Mouse (Mus musculus) heart, embryonic 12.5 days (tissue): Measurements from ENCODE around the gene Mpdu1. TPM values are rescaled to one million over a fixed set of nuclear protein-coding genes. Genes with fewer than 3 reads are reported as not detected.

ENCODE experiments used
- ATAC-seq: fragments of 200-750 bp; cut with Nextera tagmentation; 2 replicates; pipeline ENCODE4 v1.8.0; 2017; ENCODE audit warnings: moderate TSS enrichment, moderate library complexity; ENCODE audit not compliant: insufficient number of reproducible peaks, low FRiP score
- H3K27ac ChIP-seq: fragments of 300-500 bp; sonication (generic); 2 replicates; pipeline ENCODE4 v1.5.1; 2016; ENCODE audit warnings: mild to moderate bottlenecking, moderate library complexity; ENCODE audit not compliant: poor library complexity, severe bottlenecking
- H3K27me3 ChIP-seq: fragments of 300-500 bp; sonication (generic); replicated peaks from 2 replicates; pipeline ENCODE4 v1.6.1; 2016; ENCODE audit warnings: mild to moderate bottlenecking, moderate library complexity
- H3K36me3 ChIP-seq: fragments of 300-500 bp; sonication (generic); 2 replicates; pipeline ENCODE4 v1.6.1; 2016; ENCODE audit warnings: mild to moderate bottlenecking, moderate library complexity
- H3K4me1 ChIP-seq: fragments of 300-500 bp; sonication (generic); replicated peaks from 2 replicates; pipeline ENCODE4 v1.6.1; 2016; ENCODE audit warnings: mild to moderate bottlenecking
- H3K4me2 ChIP-seq: fragments of 300-500 bp; sonication (generic); 2 replicates; pipeline ENCODE4 v1.6.1; 2016; ENCODE audit warnings: mild to moderate bottlenecking, moderate library complexity
- H3K4me3 ChIP-seq: fragments of 300-500 bp; sonication (generic); 2 replicates; pipeline ENCODE4 v1.5.1; 2016; ENCODE audit warnings: mild to moderate bottlenecking
- H3K9ac ChIP-seq: fragments of 300-500 bp; sonication (generic); 2 replicates; pipeline ENCODE4 v1.6.1; 2016; ENCODE audit warnings: mild to moderate bottlenecking, moderate library complexity
- H3K9me3 ChIP-seq: fragments of 300-500 bp; sonication (generic); replicated peaks from 2 replicates; pipeline ENCODE4 v1.6.1; 2016; ENCODE audit warnings: mild to moderate bottlenecking, moderate library complexity
- WGBS: fragments of 180-500 bp; shearing (Covaris S2); methylation state at CpG from one replicate; pipeline ENCODE4 v1.1.7; 2016; 5-methylcytosine and 5-hydroxymethylcytosine counted together
- polyA plus RNA-seq: library from polyadenylated mRNA; unstranded; fragments of >200 nt; fragmentation: Nextera tagmentation; extraction: Ambion mirVana; gene quantifications from 2 replicates; pipeline ENCODE4 v1.2.1, GENCODE M21; 2016

The Mpdu1 gene
- polyA plus RNA-seq, 1 experiment from 2014 or later: 48.6 TPM

DNA sequence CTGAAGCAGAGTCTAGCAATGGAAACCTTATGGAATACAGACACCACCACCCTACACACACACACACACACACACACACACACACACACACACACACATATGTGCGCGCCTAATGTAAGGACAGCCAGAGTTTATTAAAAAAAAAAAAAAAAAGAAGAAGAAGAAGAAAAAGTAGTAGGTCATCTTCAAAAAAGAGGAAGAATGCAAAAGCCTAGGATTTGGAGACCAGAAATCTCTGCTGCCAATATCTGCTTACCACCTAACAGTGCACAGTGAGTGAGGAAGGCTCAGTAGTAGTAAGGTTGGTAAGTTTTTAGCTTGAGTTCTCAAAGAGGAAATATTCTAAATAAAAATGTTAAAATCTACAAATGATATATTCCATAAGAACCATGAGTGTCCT is 16.7 kb upstream of the Mpdu1 start:
- H3K4me2 ChIP-seq: no peak overlapping the region

DNA sequence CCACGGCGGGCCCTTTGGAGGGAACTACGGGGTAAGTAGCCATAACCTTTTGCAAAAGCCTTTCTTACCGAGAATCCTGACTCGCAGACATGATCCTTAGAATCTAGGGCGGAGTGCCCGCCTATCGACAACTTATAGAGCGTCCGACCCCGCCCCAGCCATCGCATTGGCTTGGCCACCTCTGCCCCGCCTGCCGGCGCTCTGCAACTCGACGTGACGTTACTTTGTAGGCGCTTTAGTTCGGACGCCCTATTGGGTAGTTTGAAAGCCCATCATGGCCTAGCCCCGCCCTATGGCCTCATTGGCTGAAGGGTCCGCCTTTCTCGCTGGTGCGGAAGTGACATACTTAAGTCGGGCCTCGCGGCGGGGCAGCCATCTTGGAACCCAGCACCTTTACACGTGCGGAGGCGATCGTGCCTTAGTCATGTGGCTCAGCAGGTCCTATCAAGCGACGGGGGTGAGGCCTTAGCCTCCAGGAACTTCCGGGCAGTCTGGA is 9.8 kb upstream of the Mpdu1 start, which contains the start of gene Eif4a1:
Eif4a1 (minus strand) TSS at position 213 of the 496 bp plus-strand sequence.
- WGBS: under 1% methylated on average over 36 of the region's 36 CpGs
- Histone ChIP-seq H3K4me2 (peak within 1 kb of the TSS; percentile 100), H3K27me3 (no peaks in the 10 kb centered on the region), H3K9ac (peak within 1 kb of the TSS; percentile 100), H3K36me3 (peaks cover 80% of the 10 kb centered on the region), H3K27ac (peak within 1 kb of the TSS; percentile 98), H3K4me3 (peak within 1 kb of the TSS; percentile 98), H3K9me3 (no peaks in the 10 kb centered on the region), H3K4me1 (peaks cover 25% of the 10 kb centered on the region)
- peak; percentile 97 for ATAC-seq

More for the DNA sequence above, 16.7 kb upstream of the Mpdu1 start:
- Histone ChIP-seq H3K9ac (no peak overlapping the region; the same call in 1 of the 2 replicates), H3K4me1 (peaks cover 26% of the 10 kb centered on the region), H3K9me3 (no peaks in the 10 kb centered on the region), H3K27me3 (no peaks in the 10 kb centered on the region), H3K4me3 (no peak overlapping the region), H3K27ac (no peak overlapping the region), H3K36me3 (peaks cover 61% of the 10 kb centered on the region)
- WGBS: 100% methylated on average over 2 of the region's 2 CpGs
- ATAC-seq: no peak

DNA sequence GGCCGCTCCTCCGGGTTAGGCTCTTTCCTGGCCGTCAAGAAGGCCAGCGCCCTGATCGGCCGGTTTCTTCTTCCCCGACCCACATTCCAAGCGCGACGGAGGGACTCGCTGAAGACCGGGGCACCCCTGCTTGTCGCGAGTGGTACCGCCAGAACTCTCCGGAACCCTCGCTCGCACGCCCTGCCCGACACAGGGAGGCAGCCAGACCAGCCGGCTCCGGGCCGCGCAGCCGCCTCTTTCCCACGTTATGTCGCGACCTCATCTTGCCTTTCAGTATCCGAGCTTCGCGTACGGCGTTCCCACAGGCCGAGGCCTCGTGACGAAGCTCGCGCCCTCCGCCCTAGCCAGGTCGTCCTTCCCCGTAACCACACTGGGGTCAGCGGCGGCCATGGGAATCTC is 9.3 kb upstream of the Mpdu1 start:
- peak overlapping the region; percentile 98 for H3K4me3 ChIP-seq
- H3K27ac ChIP-seq: peak overlapping the region; percentile 98
- WGBS: 0% methylated on average over 42 of the region's 43 CpGs
- no peaks in the 10 kb centered on the region for H3K9me3 ChIP-seq
- H3K36me3 ChIP-seq: peaks cover 79% of the 10 kb centered on the region
- H3K9ac ChIP-seq: peak overlapping the region; percentile 100
- peak overlapping the region; percentile 100 for H3K4me2 ChIP-seq
- H3K4me1 ChIP-seq: peaks cover 25% of the 10 kb centered on the region
- no peak for ATAC-seq
- H3K27me3 ChIP-seq: no peaks in the 10 kb centered on the region

DNA sequence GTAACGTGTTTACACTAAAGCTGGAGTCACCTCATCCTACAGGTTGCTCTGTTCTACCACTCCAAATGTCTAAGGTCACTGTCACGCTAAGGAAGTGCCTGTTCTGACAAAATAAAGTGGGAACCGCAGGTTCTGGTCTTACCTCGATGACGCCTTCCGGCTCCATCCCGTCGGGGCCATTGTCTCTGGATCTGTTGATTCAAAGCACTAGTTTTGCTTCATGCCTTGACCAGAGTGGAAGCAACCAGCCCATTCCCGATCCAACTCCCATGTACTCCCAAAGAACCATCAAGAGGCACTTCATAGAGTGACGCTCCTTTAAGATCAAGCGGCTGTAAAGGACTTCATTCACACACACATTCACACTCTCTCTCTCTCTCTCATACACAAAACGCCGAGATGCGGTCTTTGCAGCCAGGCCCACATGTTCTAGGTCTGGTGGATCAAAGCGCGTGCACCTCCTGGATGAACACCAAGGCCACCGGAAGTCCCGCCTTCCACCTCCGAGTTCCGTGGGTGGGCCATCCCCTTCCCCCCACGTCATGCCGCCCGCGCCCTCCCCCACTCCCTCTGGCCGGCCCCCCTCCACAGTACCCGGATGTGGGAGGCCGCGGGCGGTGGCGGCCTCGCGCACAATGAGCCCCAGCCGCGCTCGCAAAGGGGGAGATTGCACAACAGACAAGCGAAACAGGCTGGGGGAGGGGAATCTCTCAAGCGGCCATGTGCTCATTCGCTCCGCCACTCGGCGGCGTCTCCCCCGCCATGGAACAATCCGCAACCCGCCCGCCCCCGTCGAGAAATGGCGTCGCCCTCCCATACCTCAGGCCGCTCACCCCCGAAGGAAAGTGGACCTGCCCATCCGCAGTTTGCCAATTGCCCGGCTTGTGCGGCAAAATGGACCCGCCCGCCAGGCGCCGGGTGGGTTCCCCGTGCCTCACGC is 8.6 kb upstream of the Mpdu1 start:
- Histone ChIP-seq H3K27me3 (no peaks in the 10 kb centered on the region), H3K36me3 (peaks cover 79% of the 10 kb centered on the region), H3K9me3 (no peaks in the 10 kb centered on the region), H3K27ac (peak overlapping the region; percentile 98), H3K4me1 (peaks cover 25% of the 10 kb centered on the region), H3K4me2 (peak overlapping the region; percentile 100), H3K9ac (peak overlapping the region; percentile 100), H3K4me3 (peak overlapping the region; percentile 98)
- ATAC-seq: peak; percentile 85
- 1% methylated on average over 61 of the region's 61 CpGs for WGBS

DNA sequence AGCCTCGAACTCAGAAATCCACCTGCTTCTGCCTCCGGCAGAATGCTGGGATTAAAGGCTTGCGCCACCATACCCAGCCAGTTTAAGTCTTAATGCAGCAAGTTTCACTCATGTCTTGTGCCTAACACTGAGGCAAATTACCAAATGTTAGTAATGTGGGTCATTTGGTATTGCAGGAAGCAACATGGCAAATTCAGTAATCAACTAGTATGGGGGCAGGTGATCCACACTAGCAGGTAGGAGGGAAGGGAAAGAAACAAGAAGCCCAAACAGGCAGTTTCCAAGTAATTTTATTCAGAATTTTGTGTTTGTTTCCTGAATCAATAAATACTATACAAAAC is 4.2 kb upstream of the Mpdu1 start:
- Histone ChIP-seq H3K9me3 (no peaks in the 10 kb centered on the region), H3K4me2 (no peak overlapping the region), H3K9ac (no peak overlapping the region), H3K4me3 (no peak overlapping the region), H3K4me1 (peaks cover 32% of the 10 kb centered on the region), H3K27ac (no peak overlapping the region), H3K36me3 (peaks cover 70% of the 10 kb centered on the region), H3K27me3 (no peaks in the 10 kb centered on the region)
- no peak for ATAC-seq
- WGBS: 85% methylated on average over 3 of the region's 3 CpGs

DNA sequence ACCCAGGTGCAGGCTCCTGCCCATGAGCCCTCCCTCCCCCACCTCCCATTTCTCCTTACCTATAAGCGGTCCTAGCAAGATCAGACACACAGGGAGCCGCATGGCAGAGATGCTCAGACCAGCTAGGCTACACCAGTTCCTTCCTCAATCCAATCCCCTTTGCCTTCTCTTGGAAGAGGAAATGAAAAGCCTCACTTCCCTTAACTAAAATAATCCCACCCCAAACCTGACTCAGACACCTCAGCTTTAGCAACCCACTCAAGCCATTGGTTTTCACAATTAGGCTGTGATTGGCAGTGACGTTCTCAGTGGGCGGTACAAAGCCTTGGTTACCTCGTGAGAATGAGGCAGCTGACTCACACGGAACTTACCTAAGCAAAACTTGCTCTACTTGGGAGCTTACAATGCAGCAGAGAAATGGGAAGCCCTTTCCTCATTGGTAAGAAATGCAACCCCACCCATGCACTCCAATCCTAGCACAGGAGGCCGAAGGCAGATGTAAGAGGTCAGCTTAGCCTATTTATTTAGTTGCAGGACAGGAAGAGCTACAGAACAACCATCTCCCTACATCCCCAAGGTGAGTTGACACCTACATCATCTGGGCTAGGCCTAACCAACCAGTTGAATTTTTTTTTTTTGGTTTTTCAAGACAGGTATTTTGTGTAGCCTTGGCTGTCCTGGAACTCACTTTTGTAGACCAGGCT is 3.7 kb upstream of the Mpdu1 start, which contains the start of gene Cd68:
Cd68 (minus strand) TSS at position 193 of the 704 bp plus-strand sequence.
- peaks cover 37% of the 10 kb centered on the region for H3K4me1 ChIP-seq
- 0 out of 2 replicates have a peak within 1 kb of the TSS, but pooled peaks have one; percentile 7 for H3K27ac ChIP-seq
- 31% methylated on average over 7 of the region's 7 CpGs for WGBS
- H3K9ac ChIP-seq: no peak within 1 kb of the TSS
- no peak within 1 kb of the TSS for H3K4me3 ChIP-seq
- H3K27me3 ChIP-seq: no peaks in the 10 kb centered on the region
- peaks cover 70% of the 10 kb centered on the region for H3K36me3 ChIP-seq
- no peak within 1 kb of the TSS for H3K4me2 ChIP-seq
- H3K9me3 ChIP-seq: no peaks in the 10 kb centered on the region
- no peak for ATAC-seq

DNA sequence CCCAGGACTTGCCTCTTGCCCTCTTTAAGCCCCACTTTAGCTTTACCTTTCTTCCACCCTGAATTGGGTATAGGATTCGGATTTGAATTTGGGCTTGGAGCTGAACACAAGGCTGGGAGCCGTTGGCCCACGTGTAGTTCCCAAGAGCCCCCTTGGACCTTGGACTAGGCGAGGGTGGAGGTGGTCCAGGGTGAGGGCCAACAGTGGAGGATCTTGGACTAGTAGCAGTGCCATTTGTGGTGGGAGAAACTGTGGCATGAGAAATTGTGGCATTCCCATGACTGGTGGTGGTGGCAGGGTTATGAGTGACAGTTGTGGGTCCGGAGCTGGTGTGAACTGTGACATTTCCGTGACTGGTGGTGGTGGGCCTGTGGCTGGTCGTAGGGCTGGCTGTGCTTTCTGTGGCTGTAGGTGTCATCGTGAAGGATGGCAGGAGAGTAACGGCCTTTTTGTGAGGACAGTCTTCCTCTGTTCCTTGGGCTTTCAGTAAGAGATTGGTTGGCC is 3.1 kb upstream of the Mpdu1 start:
- Histone ChIP-seq H3K4me2 (no peak overlapping the region), H3K4me1 (peaks cover 37% of the 10 kb centered on the region), H3K4me3 (no peak overlapping the region), H3K27me3 (no peaks in the 10 kb centered on the region), H3K9me3 (no peaks in the 10 kb centered on the region), H3K27ac (0 out of 2 replicates have a peak overlapping the region, but pooled peaks have one; percentile 7), H3K9ac (no peak overlapping the region), H3K36me3 (peaks cover 65% of the 10 kb centered on the region)
- ATAC-seq: no peak
- 76% methylated on average over 9 of the region's 9 CpGs for WGBS

DNA sequence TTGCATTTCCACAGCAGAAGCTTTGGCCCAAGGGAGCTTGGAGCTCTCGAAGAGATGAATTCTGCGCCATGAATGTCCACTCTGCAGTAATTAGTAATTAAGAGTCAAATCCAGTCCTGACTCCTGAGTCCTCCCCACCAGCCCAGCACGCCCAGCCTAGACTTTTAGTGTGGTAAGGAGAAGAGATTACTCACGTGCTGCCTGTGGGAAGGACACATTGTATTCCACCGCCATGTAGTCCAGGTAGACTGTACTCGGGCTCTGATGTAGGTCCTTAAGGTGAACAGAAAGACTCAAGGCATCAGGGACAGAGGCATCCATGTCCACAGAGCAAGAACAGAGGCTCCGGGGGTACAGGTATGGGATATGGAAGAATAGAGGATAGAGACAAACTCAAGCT is 2.4 kb upstream of the Mpdu1 start:
- Histone ChIP-seq H3K27ac (no peak overlapping the region), H3K4me3 (no peak overlapping the region), H3K36me3 (peaks cover 58% of the 10 kb centered on the region), H3K4me2 (no peak overlapping the region), H3K9ac (no peak overlapping the region), H3K4me1 (peaks cover 32% of the 10 kb centered on the region), H3K9me3 (no peaks in the 10 kb centered on the region), H3K27me3 (no peaks in the 10 kb centered on the region)
- ATAC-seq: no peak
- WGBS: 86% methylated on average over 7 of the region's 7 CpGs

DNA sequence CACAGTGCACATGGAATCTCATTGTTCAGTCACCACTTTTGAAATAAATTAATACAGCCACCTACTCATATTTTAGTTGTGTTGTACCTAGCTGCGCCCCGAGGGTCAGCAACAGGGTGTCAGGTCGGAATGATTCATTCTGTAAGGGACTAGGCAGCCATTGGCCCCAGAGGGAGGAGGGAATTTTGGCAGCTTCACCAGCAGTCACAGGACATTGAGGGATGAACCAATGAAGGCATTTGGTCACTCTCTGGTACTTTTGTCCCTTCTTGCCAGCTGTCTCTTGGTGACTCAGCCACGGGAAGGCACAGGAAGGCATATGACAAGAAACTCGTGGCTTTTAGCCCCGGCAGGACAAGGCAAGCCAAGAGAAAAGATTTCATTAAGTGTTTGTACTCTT is 1.4 kb upstream of the Mpdu1 start:
- Histone ChIP-seq H3K4me1 (peaks cover 21% of the 10 kb centered on the region), H3K36me3 (peaks cover 53% of the 10 kb centered on the region), H3K4me2 (no peak overlapping the region), H3K9ac (0 out of 2 replicates have a peak overlapping the region, but pooled peaks have one; percentile 2), H3K4me3 (no peak overlapping the region), H3K27ac (no peak overlapping the region; the same call in 1 of the 2 replicates), H3K27me3 (no peaks in the 10 kb centered on the region), H3K9me3 (no peaks in the 10 kb centered on the region)
- no peak for ATAC-seq
- 82% methylated on average over 6 of the region's 6 CpGs for WGBS

DNA sequence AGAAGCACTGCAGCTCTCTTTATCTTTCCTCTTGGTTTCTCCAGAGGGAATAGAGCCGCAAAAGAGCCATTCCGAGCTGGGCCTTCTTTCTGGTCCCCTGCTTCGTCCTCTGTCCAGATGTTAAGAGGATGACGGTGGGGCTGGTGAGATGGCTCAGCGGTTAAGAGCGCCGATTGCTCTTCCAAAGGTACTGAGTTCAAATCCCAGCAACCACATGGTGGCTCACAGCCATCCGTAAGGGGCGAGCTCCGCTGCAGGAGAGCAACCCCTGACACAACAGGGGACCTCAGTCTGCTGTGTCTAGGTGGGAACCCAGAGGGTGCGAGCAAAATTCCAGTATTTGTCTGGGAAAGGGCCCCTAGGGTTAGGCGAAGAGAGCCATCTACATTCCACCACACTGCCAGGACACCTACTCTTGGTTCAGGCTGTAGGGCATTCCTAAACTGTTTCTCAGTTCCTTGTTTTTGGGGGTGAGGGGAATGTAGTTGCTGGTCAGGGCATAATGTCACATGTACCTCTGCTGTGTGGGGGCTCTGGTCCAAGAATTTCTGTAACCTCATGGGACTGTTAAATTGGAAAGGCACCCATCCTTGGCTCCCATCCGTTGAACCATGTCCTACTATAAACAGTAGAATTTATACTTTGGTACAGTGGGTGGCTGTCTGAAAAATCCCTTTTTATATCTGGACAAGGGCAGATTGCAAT is 677 bp upstream of the Mpdu1 start:
- H3K27ac ChIP-seq: peak overlapping the region; percentile 97

More for the DNA sequence above, 677 bp upstream of the Mpdu1 start:
- peak overlapping the region; percentile 75 for H3K9ac ChIP-seq
- H3K4me1 ChIP-seq: peaks cover 20% of the 10 kb centered on the region
- peak overlapping the region; percentile 72 for H3K4me2 ChIP-seq
- H3K27me3 ChIP-seq: no peaks in the 10 kb centered on the region
- peaks cover 53% of the 10 kb centered on the region for H3K36me3 ChIP-seq
- no peaks in the 10 kb centered on the region for H3K9me3 ChIP-seq
- peak overlapping the region; percentile 65 for H3K4me3 ChIP-seq
- no peak for ATAC-seq
- WGBS: 71% methylated on average over 13 of the region's 13 CpGs
